Mouse (Mus musculus): ENCODE data around the gene Unc5a.

DNA sequence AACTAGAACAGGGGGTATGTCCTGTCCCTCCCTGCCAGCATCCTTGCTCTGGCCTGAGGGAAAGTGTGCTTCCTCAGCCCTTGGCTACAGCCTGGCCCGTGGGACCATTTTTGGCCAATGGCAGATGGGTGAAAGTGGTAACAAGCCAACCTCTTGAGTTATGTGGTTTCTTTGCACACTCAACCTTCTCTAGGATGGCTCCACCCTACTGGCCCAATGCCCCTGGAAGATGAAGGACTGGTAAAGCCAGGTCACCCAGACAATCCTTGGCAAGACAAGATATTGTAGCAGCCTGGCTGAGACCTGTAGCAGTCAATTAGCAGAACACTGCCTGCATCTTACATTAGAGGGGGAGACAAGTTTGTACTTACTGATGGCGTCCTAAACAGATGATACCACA, 25.5 kb upstream of the Unc5a start:
- TF ChIP-seq CTCF (IDR thresholded peaks at IDR 0.05; ENCODE audit: low read depth, low read length) (no peak), GATA1 (IDR thresholded peaks at IDR 0.05; ENCODE audit: borderline replicate concordance, low read length) (no peak)
